Mouse (Mus musculus): Measurements from ENCODE around the gene Usp22.

- no peak for TF ChIP-seq CTCF (IDR thresholded peaks at IDR 0.05; ENCODE audit: borderline replicate concordance, control insufficient read depth, extremely low read depth, insufficient read depth, low read length, poor library complexity)
- no peak for TF ChIP-seq POLR2A (IDR thresholded peaks at IDR 0.05; ENCODE audit: control insufficient read depth, extremely low read depth, insufficient read depth, low read length, poor library complexity)
These were observed 4.7 kb downstream of the Usp22 start for GRCm38 (mm10) chr11:61170184-61170583.

All from thymus, adult 2 months (tissue).